Mouse (Mus musculus): ENCODE results near the gene Flt3l.
A peak's percentile ranks its signal among the peaks of the same experiment; 100 is the strongest.
"Not testable (repeated sequence)": the region's sequence is repeated elsewhere in the genome, so short reads cannot be mapped to it uniquely, and the experiment has no call there.

The Flt3l gene

GRCm38 (mm10) chr7:45122561-45123185 lies 13.6 kb downstream of the Flt3l start:
- no peak for DNase-seq

- no peak for DNase-seq
Observed at GRCm38 (mm10) chr7:45121966-45122365, 14.3 kb downstream of the Flt3l start.

- peak; percentile 72 for DNase-seq
Observed at GRCm38 (mm10) chr7:45121404-45121803, 14.8 kb downstream of the Flt3l start.

GRCm38 (mm10) chr7:45119780-45120709 lies 16.2 kb downstream of the Flt3l start:
- no peak for DNase-seq

GRCm38 (mm10) chr7:45118336-45118735 lies 17.9 kb downstream of the Flt3l start:
- no peak for DNase-seq

GRCm38 (mm10) chr7:45117566-45117965 lies 18.7 kb downstream of the Flt3l start:
- DNase-seq, result no peak

- no peak for DNase-seq
Observed at GRCm38 (mm10) chr7:45113476-45113875, 22.8 kb downstream of the Flt3l start.

GRCm38 (mm10) chr7:45112529-45112928 lies 23.7 kb downstream of the Flt3l start:
- no peak for DNase-seq

GRCm38 (mm10) chr7:45111940-45112339 lies 24.3 kb downstream of the Flt3l start:
- no peak for DNase-seq

GRCm38 (mm10) chr7:45110089-45110488 lies 26.1 kb downstream of the Flt3l start:
- DNase-seq, result not testable (repeated sequence)

GRCm38 (mm10) chr7:45107052-45107645 lies 29.1 kb downstream of the Flt3l start:
- no peak for DNase-seq

- DNase-seq, result no peak
Observed at GRCm38 (mm10) chr7:45106441-45106840, 29.8 kb downstream of the Flt3l start.

GRCm38 (mm10) chr7:45105491-45105890 lies 30.7 kb downstream of the Flt3l start:
- no peak for DNase-seq

- DNase-seq, result no peak
Observed at GRCm38 (mm10) chr7:45104941-45105340, 31.3 kb downstream of the Flt3l start.

GRCm38 (mm10) chr7:45103652-45104180 lies 32.5 kb downstream of the Flt3l start, which contains the start of gene Fcgrt:
Gene Fcgrt (minus strand): TSS chr7:45103851.
- DNase-seq, result peak; percentile 93

- no peak for DNase-seq
Observed at GRCm38 (mm10) chr7:45102940-45103585, 33.2 kb downstream of the Flt3l start.

GRCm38 (mm10) chr7:45102441-45102840 lies 33.8 kb downstream of the Flt3l start:
- DNase-seq, result no peak

- DNase-seq, result no peak
Observed at GRCm38 (mm10) chr7:45100046-45100445, 36.2 kb downstream of the Flt3l start.

- DNase-seq, result no peak
Observed at GRCm38 (mm10) chr7:45098541-45099240, 37.5 kb downstream of the Flt3l start.

- no peak for DNase-seq
Observed at GRCm38 (mm10) chr7:45097479-45097878, 38.8 kb downstream of the Flt3l start.

GRCm38 (mm10) chr7:45095965-45096364 lies 40.3 kb downstream of the Flt3l start:
- DNase-seq, result not testable (repeated sequence)

- DNase-seq, result no peak
Observed at GRCm38 (mm10) chr7:45095367-45095766, 40.9 kb downstream of the Flt3l start.

All from lung, postnatal 14 days (tissue).